Mouse (Mus musculus): ENCODE measurements around the gene Ren1.

GRCm38 (mm10) chr1:133372113-133372512, 21.8 kb downstream of the Ren1 start:
- TF ChIP-seq CTCF (IDR thresholded peaks at IDR 0.05; ENCODE audit: low read depth) (no peak), EP300 (optimal IDR thresholded peaks at IDR 0.05) (no peak)
